Mouse (Mus musculus) brown adipose tissue, adult 24 weeks (tissue): ENCODE measurements around the gene Klrd1. TPM values are rescaled to one million over a fixed set of nuclear protein-coding genes. Genes with fewer than 3 reads are reported as not detected.
"Not testable (repeated sequence)": the region's sequence is repeated elsewhere in the genome, so short reads cannot be mapped to it uniquely, and the experiment has no call there.

Experiments used
- H3K27ac ChIP-seq: fragments of 200-500 bp; replicated peaks from 2 replicates; pipeline ENCODE4 v1.5.1; 2012; ENCODE audit warnings: low read depth, mild to moderate bottlenecking, low read length
- H3K4me1 ChIP-seq: fragments of 200-500 bp; 2 replicates; pipeline ENCODE4 v1.6.1; 2012; ENCODE audit warnings: low read length, mixed read lengths; ENCODE audit not compliant: control insufficient read depth, insufficient read depth, insufficient read length
- H3K4me3 ChIP-seq: fragments of 200-500 bp; 2 replicates; pipeline ENCODE4 v1.5.1; 2012; ENCODE audit warnings: low read depth, mild to moderate bottlenecking, low read length, moderate library complexity; ENCODE audit not compliant: insufficient read depth
- polyA plus RNA-seq: library from polyadenylated mRNA; stranded (reverse); fragments of >200 nt; gene quantifications from 2 replicates; pipeline ENCODE4 v1.2.4, GENCODE M21; 2012; ENCODE audit not compliant: missing spikeins, insufficient read depth, insufficient read length

The Klrd1 gene
- polyA plus RNA-seq, 1 experiment, result not detected

- H3K4me1 ChIP-seq, result no peaks in the 10 kb centered on the region
- no peak overlapping the region for H3K4me3 ChIP-seq
- H3K27ac ChIP-seq, result no peak overlapping the region
Observed at GRCm38 (mm10) chr6:129608372-129608771, 16.8 kb downstream of the Klrd1 start.

DNA sequence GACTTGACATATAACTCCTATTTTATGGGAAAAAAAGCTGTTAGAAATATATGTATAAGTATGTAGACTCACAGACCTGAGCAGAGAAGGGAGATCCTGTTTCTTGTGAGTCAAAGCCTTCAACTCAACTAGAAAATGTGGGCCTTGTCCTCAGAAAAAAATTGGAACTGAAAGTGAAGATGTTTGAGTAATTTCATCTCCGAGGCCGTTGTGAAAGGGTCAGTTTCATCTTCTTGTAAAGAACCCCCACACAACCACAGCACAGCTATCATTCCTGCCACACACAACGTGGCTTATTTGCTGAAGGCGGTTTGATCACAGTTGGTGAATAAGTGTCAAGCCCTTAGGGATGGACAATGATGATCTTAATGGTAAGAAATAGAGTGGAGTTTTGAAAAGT is 32.2 kb downstream of the Klrd1 start, which contains the start of gene Klrk1:
Gene Klrk1 (minus strand): TSS at position 130 of the 400 bp plus-strand sequence.
- no peak within 1 kb of the TSS for H3K27ac ChIP-seq
- H3K4me1 ChIP-seq, result no peaks in the 10 kb centered on the region
- no peak within 1 kb of the TSS for H3K4me3 ChIP-seq

DNA sequence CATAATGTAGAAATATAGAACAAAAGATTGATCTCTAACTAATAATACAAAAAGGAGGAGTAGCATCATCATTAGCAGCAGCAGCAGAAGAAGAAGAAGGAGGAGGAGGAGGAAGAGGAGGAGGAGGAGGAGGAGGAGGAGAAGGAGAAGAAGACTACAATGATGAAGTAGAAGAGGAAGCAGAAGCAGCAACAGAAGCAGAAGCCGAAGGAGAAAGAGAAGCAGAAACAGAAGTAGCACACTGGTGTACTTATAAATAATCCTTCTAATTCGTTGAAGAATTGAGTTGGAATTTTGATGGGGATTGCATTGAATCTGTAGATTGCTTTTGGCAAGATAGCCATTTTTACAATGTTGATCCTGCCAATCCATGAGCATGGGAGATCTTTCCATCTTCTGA is 39.5 kb downstream of the Klrd1 start:
- not testable (repeated sequence) for H3K4me3 ChIP-seq, H3K27ac ChIP-seq, H3K4me1 ChIP-seq

DNA sequence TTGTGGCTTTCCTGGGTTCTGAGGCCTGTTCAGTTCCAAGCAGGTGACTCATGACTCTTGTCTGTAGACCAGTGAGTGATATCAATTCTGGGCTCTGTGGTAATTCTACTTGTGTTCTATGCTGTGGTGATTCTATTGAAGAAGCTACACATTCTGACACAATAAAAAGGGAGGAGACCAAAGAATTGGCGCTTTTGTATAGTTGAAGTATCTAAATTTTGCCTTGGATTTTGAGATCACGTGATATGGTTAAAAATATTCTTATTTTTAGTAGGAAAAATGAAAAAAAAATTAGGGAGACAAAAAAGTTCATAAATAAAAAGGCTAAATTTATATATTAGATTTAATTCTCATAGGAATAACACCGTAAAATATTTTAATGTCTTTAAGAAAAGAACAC is 51.7 kb downstream of the Klrd1 start, which contains the start of gene Klrc3:
Gene Klrc3 (minus strand): TSS at position 101 of the 400 bp plus-strand sequence.
- not testable (repeated sequence) for H3K4me3 ChIP-seq, H3K4me1 ChIP-seq, H3K27ac ChIP-seq

DNA sequence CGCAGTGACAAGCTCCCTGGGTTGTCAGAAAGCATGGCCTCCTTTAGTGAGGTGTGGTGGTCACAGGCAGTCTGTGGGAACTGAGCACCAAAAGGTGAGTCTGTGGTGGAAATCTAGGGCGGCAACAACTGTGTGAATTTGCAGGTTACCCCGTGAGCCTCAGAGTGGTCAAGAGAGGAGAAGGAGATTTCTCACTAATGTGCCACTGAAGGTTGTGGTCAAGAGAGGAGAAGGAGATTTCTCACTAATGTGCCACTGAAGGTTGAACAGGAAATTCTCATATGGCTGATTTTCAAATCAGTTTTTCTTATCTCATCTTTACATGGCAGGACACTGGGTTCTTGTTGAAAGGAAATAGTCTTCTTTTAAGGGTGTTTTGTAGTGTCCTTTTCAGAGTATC is 52.5 kb downstream of the Klrd1 start:
- not testable (repeated sequence) for H3K4me1 ChIP-seq, H3K27ac ChIP-seq, H3K4me3 ChIP-seq

Other genes with a start within 250 kb of the Klrd1 start
- gene Clec12a, start 249.1 kb upstream of the Klrd1 start, polyA plus RNA-seq, result 2.7 and 6.3 TPM in 2 replicates
- not detected in 2 replicates for gene Clec12b, start 205.9 kb upstream of the Klrd1 start, polyA plus RNA-seq
- not detected in 2 replicates for gene Clec1b, start 194.5 kb upstream of the Klrd1 start, polyA plus RNA-seq
- gene Clec9a, start 182.9 kb upstream of the Klrd1 start, polyA plus RNA-seq, result 0.63 TPM in 1 of 2 replicates, not detected in the other
- gene Clec1a, start 139.8 kb upstream of the Klrd1 start, polyA plus RNA-seq, result 2.1 and 2.5 TPM in 2 replicates
- not detected in 2 replicates for gene Olr1, start 84.6 kb upstream of the Klrd1 start, polyA plus RNA-seq
- not detected in 2 replicates for gene Tmem52b, start 79.2 kb upstream of the Klrd1 start, polyA plus RNA-seq
- gene Gabarapl1, start 58.6 kb upstream of the Klrd1 start, polyA plus RNA-seq, result 111 and 147 TPM in 2 replicates
- gene Klre1, start 13.9 kb upstream of the Klrd1 start, polyA plus RNA-seq, result not detected in 2 replicates
- 0.83 and 1.1 TPM in 2 replicates for gene Klrk1, start 32.1 kb downstream of the Klrd1 start, polyA plus RNA-seq
- gene Klrc3, start 51.6 kb downstream of the Klrd1 start, polyA plus RNA-seq, result not detected in 2 replicates
- not detected in 2 replicates for gene Klrc2, start 68.9 kb downstream of the Klrd1 start, polyA plus RNA-seq
- not detected in 2 replicates for gene Klrc1, start 87.2 kb downstream of the Klrd1 start, polyA plus RNA-seq
- gene Klri1, start 125.3 kb downstream of the Klrd1 start, polyA plus RNA-seq, result not detected in 2 replicates
- gene Klri2, start 148.7 kb downstream of the Klrd1 start, polyA plus RNA-seq, result not detected in 2 replicates
- gene Gm156, start 192.5 kb downstream of the Klrd1 start, polyA plus RNA-seq, result not detected in 2 replicates